Mouse (Mus musculus) layer of hippocampus, postnatal 10 days (tissue): ENCODE data around the gene Lmtk3. TPM values are rescaled to one million over a fixed set of nuclear protein-coding genes. Genes with fewer than 3 reads are reported as not detected.

Experiments used
- DNase-seq, 2 experiments: peaks; one replicate each; pipeline ENCODE4 v3.0.0; 2021; ENCODE audit warnings: low spot score in 2 of 2
- long read RNA-seq: library from polyadenylated mRNA; stranded (forward); transcript quantifications from one replicate; pipeline ENCODE4 v2.0.0, GENCODE M21; 2023
- total RNA-seq, 2 experiments: library from RNA; stranded (reverse); gene quantifications; 2 replicates each; pipeline ENCODE4 v1.2.3; 2021

The Lmtk3 gene
- 100 to 1,000 TPM; 298 to 311 TPM for total RNA-seq
- long read RNA-seq, partial matches to known transcripts, result 5 of 6 reads
- long read RNA-seq, other reads (novel, unspliced or antisense), result 1 of 6 reads

- DNase-seq, result peak; percentile 69 to 80
These were observed at the start of gene Lmtk3 for GRCm38 (mm10) chr7:45783511-45784091. TSS of gene Lmtk3 (plus strand) at chr7:45783738.

GRCm38 (mm10) chr7:45739162-45739763 is 44.3 kb upstream of the Lmtk3 start:
- DNase-seq, result peak; percentile 89

GRCm38 (mm10) chr7:45739820-45740219 is 43.7 kb upstream of the Lmtk3 start:
- no peak for DNase-seq

- DNase-seq, result no peak
These were observed 42.2 kb upstream of the Lmtk3 start for GRCm38 (mm10) chr7:45741308-45741707.

DNA sequence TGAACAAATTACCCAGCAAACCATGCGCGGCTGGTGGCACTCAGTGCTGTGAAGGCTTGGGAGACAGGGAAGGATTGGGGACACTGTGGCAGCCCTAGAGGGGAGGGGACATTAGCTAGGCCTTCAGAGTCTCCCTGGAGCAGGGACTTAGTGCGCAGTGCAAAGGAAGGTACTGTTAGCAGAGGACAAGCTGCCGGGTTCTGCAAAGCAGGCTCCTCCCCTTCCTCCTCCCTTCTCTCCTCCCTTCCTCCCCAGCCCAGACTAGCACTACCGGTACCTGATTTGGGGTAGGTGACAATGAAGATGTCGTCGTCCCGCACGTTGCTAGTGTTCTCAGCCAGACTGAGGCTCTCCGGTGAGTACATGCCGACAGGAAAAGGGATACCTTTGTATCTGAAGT is 41.8 kb upstream of the Lmtk3 start:
- no peak for DNase-seq

DNA sequence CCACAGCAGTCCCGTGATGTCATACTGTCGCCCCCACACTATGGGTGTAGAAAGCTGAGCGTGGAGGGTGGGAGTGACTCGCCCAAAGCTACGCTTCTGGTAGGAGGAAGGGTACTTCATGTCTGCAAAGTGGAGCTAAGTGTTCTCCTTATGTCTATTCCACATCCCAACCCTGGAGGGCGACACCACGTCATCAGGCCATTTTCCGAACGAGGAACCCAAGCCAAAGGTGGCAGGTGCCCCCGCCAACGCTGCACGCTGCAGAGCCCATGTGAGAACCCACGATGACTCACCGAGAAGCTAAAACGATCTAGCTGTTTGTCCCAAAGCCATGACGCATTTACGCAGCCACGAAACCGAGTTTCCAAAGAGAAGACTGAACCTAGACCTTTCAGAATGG is 41.2 kb upstream of the Lmtk3 start:
- DNase-seq, result peak; percentile 73 to 75

DNA sequence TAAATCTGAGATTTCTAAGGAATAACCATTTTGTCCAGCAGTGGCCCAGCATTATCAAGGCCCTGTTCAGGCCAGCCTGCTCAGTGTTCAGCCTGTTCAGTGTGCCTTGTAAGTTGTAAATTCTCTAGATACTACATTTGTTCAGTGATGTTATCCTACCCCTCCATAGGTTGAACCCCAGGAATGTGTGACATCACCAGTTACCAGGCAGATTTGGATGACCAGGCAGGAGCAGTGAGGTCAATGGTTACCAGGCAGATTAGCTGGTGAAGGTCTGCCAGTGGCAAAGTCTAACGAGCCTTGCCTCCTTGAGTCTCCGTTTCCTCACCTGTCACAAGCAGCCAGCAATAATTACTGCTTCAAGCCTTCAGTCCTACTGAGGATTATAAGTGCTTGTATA is 39.2 kb upstream of the Lmtk3 start:
- peak; percentile 64 to 69 for DNase-seq

DNA sequence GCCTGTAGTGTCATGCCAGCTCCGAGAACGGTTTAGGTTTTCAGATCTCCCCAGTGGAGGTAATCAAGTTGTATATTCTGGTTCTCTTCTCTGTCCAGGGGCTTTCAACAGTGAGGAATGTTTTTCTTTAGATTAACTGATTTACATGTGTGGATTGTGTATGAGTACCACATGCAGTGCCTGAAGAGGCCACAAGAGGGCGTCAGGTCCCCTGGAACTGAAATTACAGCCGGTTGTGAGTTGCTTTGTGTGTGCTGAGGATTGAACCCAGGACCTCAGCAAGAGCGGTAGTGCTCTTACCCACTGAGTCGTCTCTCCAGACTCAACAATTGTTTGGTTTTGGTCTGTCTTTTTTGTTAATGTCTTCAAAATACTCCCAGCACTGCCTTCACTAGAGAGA is 37.0 kb upstream of the Lmtk3 start:
- no peak for DNase-seq

DNA sequence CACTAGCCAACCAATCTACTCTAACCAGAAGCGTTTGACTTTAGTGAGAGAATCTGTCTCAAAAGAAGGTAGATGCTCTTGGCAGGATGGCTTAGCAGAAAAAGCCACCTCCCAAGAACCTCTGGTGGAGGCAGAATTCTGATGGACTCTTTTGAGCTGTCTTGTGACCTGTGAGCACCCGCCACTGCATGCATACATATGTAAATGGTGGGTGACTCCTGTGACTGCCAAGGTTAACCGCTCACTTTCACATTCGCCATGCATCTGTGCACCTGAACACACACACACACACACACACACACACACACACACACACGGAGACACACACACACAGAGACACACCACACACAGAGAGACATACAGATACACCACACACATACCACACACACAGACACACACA is 36.1 kb upstream of the Lmtk3 start:
- no peak for DNase-seq

GRCm38 (mm10) chr7:45748110-45748509 is 35.4 kb upstream of the Lmtk3 start:
- DNase-seq, result no peak

- no peak for DNase-seq
These were observed 34.1 kb upstream of the Lmtk3 start for GRCm38 (mm10) chr7:45749401-45749800.

GRCm38 (mm10) chr7:45750162-45750561 is 33.4 kb upstream of the Lmtk3 start:
- no peak for DNase-seq

GRCm38 (mm10) chr7:45755703-45756102 is 27.8 kb upstream of the Lmtk3 start:
- no peak for DNase-seq

DNA sequence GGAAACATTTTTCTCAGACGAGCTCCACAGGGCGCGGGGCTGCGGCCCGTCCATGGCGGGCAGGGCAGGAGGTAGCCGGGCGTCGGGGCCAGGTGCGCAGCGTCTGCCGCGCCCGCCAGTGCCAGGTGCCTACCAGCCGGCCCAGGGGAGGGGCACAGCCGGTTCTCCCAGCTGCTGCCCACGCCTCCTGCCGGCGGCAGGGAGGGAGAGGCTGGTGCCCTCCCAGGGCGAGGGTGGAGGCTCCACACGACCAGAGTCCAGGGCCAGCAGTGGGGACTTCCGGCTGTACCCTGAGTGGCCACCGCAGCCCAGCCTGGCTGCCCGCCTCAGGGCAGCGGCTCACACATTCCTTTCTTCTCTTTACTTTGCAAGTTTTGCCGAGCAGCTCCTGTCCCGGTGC is 24.1 kb upstream of the Lmtk3 start:
- DNase-seq, result no peak

DNA sequence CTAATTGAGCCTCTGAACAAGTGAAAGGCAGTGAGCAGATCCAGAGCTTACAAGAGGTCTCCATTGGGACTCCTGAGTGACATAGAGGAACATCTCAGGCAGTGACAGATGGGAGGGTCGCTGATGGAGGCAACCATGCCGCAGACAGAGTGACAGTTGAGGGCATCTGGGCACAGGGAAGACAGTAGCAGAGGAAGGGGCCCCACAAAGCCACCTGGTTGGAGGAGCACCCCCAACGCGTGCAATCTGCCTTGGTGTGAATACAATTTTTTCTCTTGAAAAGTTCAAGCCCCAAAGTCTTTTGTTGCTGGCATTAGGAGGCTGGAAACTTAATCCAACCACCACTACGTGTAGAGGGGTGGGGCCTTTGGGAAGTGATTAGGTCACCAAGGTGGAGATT is 23.4 kb upstream of the Lmtk3 start:
- no peak for DNase-seq

- DNase-seq, result no peak
These were observed 17.5 kb upstream of the Lmtk3 start for GRCm38 (mm10) chr7:45765995-45766394.

- DNase-seq, result no peak
These were observed 16.8 kb upstream of the Lmtk3 start for GRCm38 (mm10) chr7:45766764-45767163.

DNA sequence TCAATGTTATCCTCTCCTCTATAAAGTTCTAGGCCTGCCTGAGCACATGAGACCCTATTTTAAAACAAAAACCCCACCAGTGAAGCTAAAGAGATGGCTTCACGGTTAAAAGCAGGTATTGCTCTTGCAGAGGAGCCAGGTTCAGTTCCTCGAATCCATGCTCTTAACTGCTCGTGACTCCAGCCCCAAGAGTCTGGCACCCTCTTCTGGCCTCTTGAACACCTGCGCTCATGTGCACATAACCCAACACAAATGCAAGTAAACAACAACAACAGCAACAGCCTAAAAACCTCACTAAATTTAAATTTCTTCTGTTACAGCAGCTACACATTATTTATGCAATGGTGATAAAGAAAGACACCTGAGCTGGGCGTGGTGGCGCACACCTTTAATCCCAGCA is 16.0 kb upstream of the Lmtk3 start:
- no peak for DNase-seq

GRCm38 (mm10) chr7:45770427-45771082 is 13.0 kb upstream of the Lmtk3 start:
- no peak for DNase-seq

DNA sequence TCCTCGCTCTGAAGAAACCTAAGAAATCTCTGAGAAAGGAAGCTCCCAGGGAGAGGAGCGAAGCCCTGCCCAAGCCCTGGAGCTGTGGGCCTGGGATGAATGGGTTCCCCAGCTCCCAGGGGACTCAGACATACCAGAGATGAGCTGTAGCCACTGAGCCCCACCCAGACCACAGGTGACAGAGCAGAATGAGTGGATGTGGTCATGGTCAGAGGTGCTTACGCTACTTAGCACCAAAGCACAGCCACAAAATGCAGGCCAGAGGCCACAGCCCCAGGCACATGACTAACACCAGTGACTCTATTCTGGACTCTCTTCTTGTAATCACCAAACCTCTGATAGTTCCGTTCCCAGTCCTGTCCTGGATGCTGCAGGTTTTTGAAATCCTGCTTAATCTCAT is 12.4 kb upstream of the Lmtk3 start:
- DNase-seq, result no peak

- DNase-seq, result no peak
These were observed 8.3 kb upstream of the Lmtk3 start for GRCm38 (mm10) chr7:45775237-45775636.

DNA sequence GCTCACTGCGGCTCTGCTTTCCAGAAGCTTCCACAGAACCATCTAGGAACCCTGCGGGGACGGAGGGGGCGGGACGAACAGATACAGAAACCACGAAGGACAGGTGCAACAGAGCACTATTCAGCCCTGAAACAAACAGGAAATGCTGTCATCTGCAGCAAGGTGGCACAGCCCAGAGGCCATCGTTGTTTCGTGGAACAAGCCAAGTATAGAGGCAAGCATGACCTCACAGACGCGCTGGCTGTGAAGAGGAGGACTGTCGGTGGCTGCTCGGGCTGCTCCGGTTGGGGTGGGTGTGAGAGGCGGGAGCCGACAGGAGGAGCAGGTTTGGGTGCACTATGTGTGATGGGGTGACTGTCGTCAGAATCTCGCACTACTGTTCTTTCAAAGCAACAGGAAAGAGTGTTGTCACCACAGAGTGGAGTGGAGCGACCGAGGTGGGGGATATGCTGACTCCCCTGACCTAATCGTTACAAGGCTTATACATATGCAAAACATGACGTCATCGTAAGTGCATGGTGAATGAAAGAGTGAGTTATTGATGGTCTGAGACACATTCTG is 4.4 kb upstream of the Lmtk3 start:
- no peak for DNase-seq
